Mouse (Mus musculus) forebrain, embryonic 15.5 days (tissue): Measurements from ENCODE around the gene Tex261. TPM values are rescaled to one million over a fixed set of nuclear protein-coding genes. Genes with fewer than 3 reads are reported as not detected.

ENCODE experiments used
- ATAC-seq: fragments of 200-750 bp; cut with Nextera tagmentation; replicated peaks from 2 replicates; pipeline ENCODE4 v1.8.0; 2017; ENCODE audit warnings: mild to moderate bottlenecking, moderate TSS enrichment, moderate library complexity
- H3K27ac ChIP-seq: fragments of 300-500 bp; sonication (generic); replicated peaks from 2 replicates; pipeline ENCODE4 v1.5.1; 2015; ENCODE audit warnings: mild to moderate bottlenecking, inconsistent platforms
- H3K27me3 ChIP-seq: fragments of 300-500 bp; sonication (generic); 2 replicates; pipeline ENCODE4 v1.6.1; 2015; ENCODE audit warnings: inconsistent platforms
- H3K36me3 ChIP-seq: fragments of 300-500 bp; sonication (generic); 2 replicates; pipeline ENCODE4 v1.6.1; 2015; ENCODE audit warnings: mild to moderate bottlenecking, inconsistent platforms
- H3K4me1 ChIP-seq: fragments of 300-500 bp; sonication (generic); 2 replicates; pipeline ENCODE4 v1.6.1; 2015; ENCODE audit warnings: inconsistent platforms
- H3K4me2 ChIP-seq: fragments of 300-500 bp; sonication (generic); replicated peaks from 2 replicates; pipeline ENCODE4 v1.6.1; 2015; ENCODE audit warnings: mild to moderate bottlenecking, inconsistent platforms
- H3K4me3 ChIP-seq: fragments of 300-500 bp; sonication (generic); 2 replicates; pipeline ENCODE4 v1.5.1; 2015; ENCODE audit warnings: mild to moderate bottlenecking, inconsistent platforms
- H3K9ac ChIP-seq: fragments of 300-500 bp; sonication (generic); replicated peaks from 2 replicates; pipeline ENCODE4 v1.6.1; 2015; ENCODE audit warnings: mild to moderate bottlenecking, inconsistent platforms
- H3K9me3 ChIP-seq: fragments of 300-500 bp; sonication (generic); 2 replicates; pipeline ENCODE4 v1.6.1; 2016; ENCODE audit warnings: inconsistent platforms
- WGBS: fragments of 180-500 bp; shearing (Covaris S2); methylation state at CpG from one replicate; pipeline ENCODE4 v1.1.7; 2015; ENCODE audit warnings: mixed read lengths; 5-methylcytosine and 5-hydroxymethylcytosine counted together
- polyA plus RNA-seq: library from polyadenylated mRNA; unstranded; fragments of >200 nt; fragmentation: Nextera tagmentation; extraction: Ambion mirVana; gene quantifications from 2 replicates; pipeline ENCODE4 v1.2.1, GENCODE M21; 2015

The Tex261 gene
- polyA plus RNA-seq, 1 experiment from 2014 or later: 76.7 TPM

DNA sequence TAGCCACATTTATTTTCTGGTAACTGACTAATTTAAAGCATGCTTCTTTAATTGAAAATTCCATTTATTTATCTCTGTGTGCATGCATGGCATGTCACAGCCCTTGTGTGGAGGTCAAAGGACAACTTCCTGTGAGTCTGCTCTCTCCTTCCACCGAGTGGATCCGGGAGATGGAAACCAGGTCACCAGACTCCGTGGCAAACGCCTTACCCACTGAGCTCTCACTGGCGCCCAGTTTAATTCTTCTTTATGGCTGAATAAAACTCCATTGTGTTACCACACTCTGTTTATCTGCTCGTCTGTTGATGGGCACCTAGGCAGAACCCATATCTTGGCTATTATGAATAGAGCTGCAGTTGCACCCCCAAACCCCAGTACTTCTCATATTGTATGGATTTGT lies 53.1 kb downstream of the Tex261 start:
- H3K9me3 ChIP-seq: no peaks in the 10 kb centered on the region
- no peak for ATAC-seq
- no peak overlapping the region for H3K9ac ChIP-seq
- H3K4me1 ChIP-seq: no peaks in the 10 kb centered on the region
- no peak overlapping the region for H3K4me3 ChIP-seq
- H3K27ac ChIP-seq: no peak overlapping the region
- H3K36me3 ChIP-seq: no peaks in the 10 kb centered on the region
- 20% methylated on average over 6 of the region's 6 CpGs for WGBS
- H3K27me3 ChIP-seq: peaks cover 64% of the 10 kb centered on the region
- no peak overlapping the region for H3K4me2 ChIP-seq

Other genes starting within 250 kb of the Tex261 start
- 1.1 TPM in 2 replicates for gene Actg2, start 239.5 kb downstream of the Tex261 start, polyA plus RNA-seq
- gene Stambp, start 203.1 kb downstream of the Tex261 start, polyA plus RNA-seq: 49.6 and 52.4 TPM in 2 replicates
- gene Clec4f, start 119.6 kb downstream of the Tex261 start, polyA plus RNA-seq: not detected in 2 replicates
- gene Cd207, start 98.0 kb downstream of the Tex261 start, polyA plus RNA-seq: not detected in 2 replicates
- 0.14 and 0.15 TPM in 2 replicates for gene Vax2, start 64.5 kb downstream of the Tex261 start, polyA plus RNA-seq
- gene Atp6v1b1, start 32.8 kb downstream of the Tex261 start, polyA plus RNA-seq: 0.43 and 0.53 TPM in 2 replicates
- 0.19 and 0.24 TPM in 2 replicates for gene Ankrd53, start 13.2 kb downstream of the Tex261 start, polyA plus RNA-seq
- gene Nagk, start 19.2 kb upstream of the Tex261 start, polyA plus RNA-seq: 107 and 113 TPM in 2 replicates
- gene Paip2b, start 55.9 kb upstream of the Tex261 start, polyA plus RNA-seq: 36.5 and 43.0 TPM in 2 replicates
- 88.5 and 90.8 TPM in 2 replicates for gene Zfp638, start 91.3 kb upstream of the Tex261 start, polyA plus RNA-seq
- 1.5 and 1.7 TPM in 2 replicates for gene Dysf, start 232.8 kb upstream of the Tex261 start, polyA plus RNA-seq